Mouse (Mus musculus): Measurements from ENCODE around the gene 4930562C15Rik. TPM values are rescaled to one million over a fixed set of nuclear protein-coding genes. Genes with fewer than 3 reads are reported as not detected.

Gene 4930562C15Rik
- polyA plus RNA-seq, 1 experiment from 2014 or later: 0.44 TPM

DNA sequence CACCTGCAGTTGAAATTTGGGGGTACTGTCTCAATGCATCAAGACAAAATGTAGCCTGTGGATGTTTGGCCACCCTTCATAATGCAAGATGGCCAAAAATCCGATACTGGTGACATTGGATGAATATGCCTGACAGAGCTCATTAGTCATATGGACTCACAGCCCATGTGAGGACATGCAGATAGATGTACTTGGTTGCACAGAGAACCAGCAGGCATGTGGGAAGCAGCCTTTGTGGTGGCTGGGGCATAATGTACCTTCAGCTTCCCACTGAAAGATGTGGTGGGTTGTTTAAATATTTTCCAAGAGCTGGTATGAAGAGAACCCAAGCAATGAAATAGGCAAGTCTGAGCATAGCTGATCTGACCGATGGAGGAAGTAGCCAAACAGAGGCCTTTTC, 1.4 kb upstream of the 4930562C15Rik start:
- no peak overlapping the region for H3K27ac ChIP-seq
- no peaks in the 10 kb centered on the region for H3K9me3 ChIP-seq
- H3K36me3 ChIP-seq: no peaks in the 10 kb centered on the region
- peaks cover 2% of the 10 kb centered on the region; the same call in 1 of the 2 replicates for H3K4me1 ChIP-seq
- 69% methylated on average over 2 of the region's 2 CpGs for WGBS
- no peaks in the 10 kb centered on the region for H3K27me3 ChIP-seq (ENCODE audit: insufficient read depth, poor library complexity, severe bottlenecking)
- no peak overlapping the region for H3K4me3 ChIP-seq
- DNase-seq (ENCODE audit: low spot score): no peak

DNA sequence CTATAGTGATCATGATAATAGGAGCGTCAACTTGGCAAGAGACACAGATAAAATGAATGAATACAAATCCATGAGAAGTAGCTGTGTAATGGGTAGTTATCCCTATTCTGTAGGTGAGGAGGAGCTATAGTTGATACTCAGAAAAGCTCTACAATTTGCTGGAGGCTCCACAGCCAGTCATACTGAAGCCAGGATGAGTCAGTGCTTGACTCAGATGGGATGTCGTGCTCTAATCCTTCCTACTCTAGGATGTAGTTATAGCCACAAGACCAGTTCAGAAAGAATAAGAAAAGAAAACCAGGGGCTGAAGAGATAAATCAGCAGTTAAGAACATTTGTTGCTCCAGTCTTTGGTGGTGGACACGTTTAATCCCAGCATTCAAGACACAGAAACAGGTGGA, 2.4 kb downstream of the 4930562C15Rik start:
- Histone ChIP-seq H3K4me3 (no peak overlapping the region), H3K4me1 (no peaks in the 10 kb centered on the region), H3K27ac (no peak overlapping the region), H3K27me3 (ENCODE audit: insufficient read depth, poor library complexity, severe bottlenecking) (no peaks in the 10 kb centered on the region), H3K9me3 (no peaks in the 10 kb centered on the region), H3K36me3 (no peaks in the 10 kb centered on the region)
- DNase-seq (ENCODE audit: low spot score): no peak
- 68% methylated on average over 3 of the region's 3 CpGs for WGBS

- 75% methylated on average over 3 of the region's 3 CpGs for WGBS
- Histone ChIP-seq H3K9me3 (no peaks in the 10 kb centered on the region), H3K27ac (no peak overlapping the region), H3K36me3 (no peaks in the 10 kb centered on the region), H3K27me3 (ENCODE audit: insufficient read depth, poor library complexity, severe bottlenecking) (no peaks in the 10 kb centered on the region), H3K4me3 (no peak overlapping the region), H3K4me1 (no peaks in the 10 kb centered on the region)
- no peak for DNase-seq (ENCODE audit: low spot score)
Observed at GRCm38 (mm10) chr16:4839552-4839951, 4.3 kb downstream of the 4930562C15Rik start.

- Histone ChIP-seq H3K27ac (no peak overlapping the region), H3K4me3 (no peak overlapping the region)
- 77% methylated on average over 8 of the region's 8 CpGs for WGBS
Observed at GRCm38 (mm10) chr16:4840231-4840630, 5.0 kb downstream of the 4930562C15Rik start.

GRCm38 (mm10) chr16:4847041-4847440, 11.8 kb downstream of the 4930562C15Rik start:
- DNase-seq (ENCODE audit: low spot score): no peak
- Histone ChIP-seq H3K36me3 (no peaks in the 10 kb centered on the region), H3K27ac (no peak overlapping the region), H3K4me1 (no peaks in the 10 kb centered on the region), H3K9me3 (no peaks in the 10 kb centered on the region), H3K27me3 (ENCODE audit: insufficient read depth, poor library complexity, severe bottlenecking) (no peaks in the 10 kb centered on the region; the same call in 1 of the 2 replicates), H3K4me3 (no peak overlapping the region)
- 65% methylated on average over 3 of the region's 3 CpGs for WGBS

More at GRCm38 (mm10) chr16:4840231-4840630, 5.0 kb downstream of the 4930562C15Rik start:
- no peaks in the 10 kb centered on the region for H3K36me3 ChIP-seq
- no peak for DNase-seq (ENCODE audit: low spot score)
- H3K27me3 ChIP-seq (ENCODE audit: insufficient read depth, poor library complexity, severe bottlenecking): no peaks in the 10 kb centered on the region
- no peaks in the 10 kb centered on the region for H3K9me3 ChIP-seq
- H3K4me1 ChIP-seq: no peaks in the 10 kb centered on the region

DNA sequence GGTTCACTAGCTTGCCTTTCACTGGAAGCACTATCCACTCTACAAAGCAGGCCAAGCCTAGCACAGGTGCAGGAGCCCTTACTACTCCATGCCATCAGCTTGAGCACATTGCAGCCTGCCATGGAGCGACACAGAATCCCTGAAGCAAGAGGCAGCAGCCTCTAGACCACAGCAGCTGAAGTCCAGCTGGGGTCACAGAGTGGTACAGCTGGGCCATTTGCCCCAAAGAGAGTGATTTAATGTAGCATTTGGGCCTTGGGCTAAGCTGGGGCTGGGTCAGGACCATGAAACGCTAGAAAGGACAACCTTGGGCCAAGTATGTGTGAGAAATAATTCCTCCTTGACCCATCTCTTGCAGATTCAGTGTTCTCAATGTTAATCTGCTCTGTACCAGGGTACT, 12.9 kb downstream of the 4930562C15Rik start:
- DNase-seq (ENCODE audit: low spot score): no peak
- 79% methylated on average over 2 of the region's 2 CpGs for WGBS
- no peak overlapping the region for H3K27ac ChIP-seq
- H3K4me1 ChIP-seq: no peaks in the 10 kb centered on the region
- no peaks in the 10 kb centered on the region for H3K9me3 ChIP-seq
- H3K36me3 ChIP-seq: no peaks in the 10 kb centered on the region
- H3K27me3 ChIP-seq (ENCODE audit: insufficient read depth, poor library complexity, severe bottlenecking): no peaks in the 10 kb centered on the region; the same call in 1 of the 2 replicates
- no peak overlapping the region for H3K4me3 ChIP-seq

- H3K4me3 ChIP-seq: no peak overlapping the region
- 73% methylated on average over 7 of the region's 7 CpGs for WGBS
- DNase-seq (ENCODE audit: low spot score): no peak
Observed at GRCm38 (mm10) chr16:4850361-4850760, 15.1 kb downstream of the 4930562C15Rik start.

GRCm38 (mm10) chr16:4850938-4851628, 15.9 kb downstream of the 4930562C15Rik start:
- H3K36me3 ChIP-seq: no peaks in the 10 kb centered on the region
- no peak overlapping the region for H3K27ac ChIP-seq
- H3K4me1 ChIP-seq: peaks cover 5% of the 10 kb centered on the region; the same call in 1 of the 2 replicates
- no peak for DNase-seq (ENCODE audit: low spot score)
- no peaks in the 10 kb centered on the region for H3K9me3 ChIP-seq
- H3K27me3 ChIP-seq (ENCODE audit: insufficient read depth, poor library complexity, severe bottlenecking): no peaks in the 10 kb centered on the region; the same call in 1 of the 2 replicates
- no peak overlapping the region for H3K4me3 ChIP-seq
- 62% methylated on average over 5 of the region's 5 CpGs for WGBS

More at GRCm38 (mm10) chr16:4850361-4850760, 15.1 kb downstream of the 4930562C15Rik start:
- no peaks in the 10 kb centered on the region for H3K9me3 ChIP-seq
- peaks cover 5% of the 10 kb centered on the region; the same call in 1 of the 2 replicates for H3K4me1 ChIP-seq
- no peaks in the 10 kb centered on the region for H3K36me3 ChIP-seq
- H3K27me3 ChIP-seq (ENCODE audit: insufficient read depth, poor library complexity, severe bottlenecking): no peaks in the 10 kb centered on the region; the same call in 1 of the 2 replicates
- H3K27ac ChIP-seq: no peak overlapping the region

- no peak overlapping the region for H3K27ac ChIP-seq
- H3K4me3 ChIP-seq: no peak overlapping the region
- DNase-seq (ENCODE audit: low spot score): no peak
- H3K36me3 ChIP-seq: no peaks in the 10 kb centered on the region
- H3K27me3 ChIP-seq (ENCODE audit: insufficient read depth, poor library complexity, severe bottlenecking): no peaks in the 10 kb centered on the region
- no peaks in the 10 kb centered on the region for H3K9me3 ChIP-seq
- peaks cover 5% of the 10 kb centered on the region; the same call in 1 of the 2 replicates for H3K4me1 ChIP-seq
- 36% methylated on average over 5 of the region's 5 CpGs for WGBS
Observed at GRCm38 (mm10) chr16:4855046-4855650, 19.9 kb downstream of the 4930562C15Rik start.

DNA sequence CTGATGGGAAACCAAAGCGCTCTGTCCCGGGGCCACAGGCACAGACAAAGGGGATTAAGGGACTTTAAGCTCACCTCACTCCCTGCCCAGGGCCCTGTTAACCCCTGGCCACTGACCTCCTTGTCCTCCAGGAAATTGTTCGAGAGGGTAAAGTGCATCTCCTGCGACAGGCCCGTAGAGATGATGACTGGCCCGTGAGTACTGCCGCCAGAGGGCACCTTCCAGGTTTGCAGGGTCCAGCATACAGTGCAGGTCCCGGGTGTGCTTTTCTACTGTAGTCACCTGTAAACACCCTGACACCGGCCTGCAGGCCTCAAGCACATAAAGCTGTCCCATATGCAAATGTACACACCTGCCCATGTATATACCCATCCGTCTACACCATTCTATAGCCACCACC, 26.2 kb downstream of the 4930562C15Rik start:
- H3K27ac ChIP-seq: no peak overlapping the region; the same call in 1 of the 2 replicates
- DNase-seq (ENCODE audit: low spot score): no peak
- 50% methylated on average over 10 of the region's 10 CpGs for WGBS

GRCm38 (mm10) chr16:4862863-4863483, 27.8 kb downstream of the 4930562C15Rik start:
- Histone ChIP-seq H3K9me3 (no peaks in the 10 kb centered on the region), H3K27ac (no peak overlapping the region), H3K36me3 (no peaks in the 10 kb centered on the region), H3K27me3 (ENCODE audit: insufficient read depth, poor library complexity, severe bottlenecking) (0 out of 2 replicates have a peak, but pooled peaks cover 6% of the 10 kb centered on the region), H3K4me1 (peaks cover 22% of the 10 kb centered on the region), H3K4me3 (no peak overlapping the region)
- 40% methylated on average over 9 of the region's 9 CpGs for WGBS
- peak; percentile 91 for DNase-seq (ENCODE audit: low spot score)

More for the DNA sequence above, 26.2 kb downstream of the 4930562C15Rik start:
- Histone ChIP-seq H3K4me3 (no peak overlapping the region), H3K9me3 (no peaks in the 10 kb centered on the region), H3K4me1 (peaks cover 22% of the 10 kb centered on the region), H3K27me3 (ENCODE audit: insufficient read depth, poor library complexity, severe bottlenecking) (0 out of 2 replicates have a peak, but pooled peaks cover 6% of the 10 kb centered on the region), H3K36me3 (no peaks in the 10 kb centered on the region)

DNA sequence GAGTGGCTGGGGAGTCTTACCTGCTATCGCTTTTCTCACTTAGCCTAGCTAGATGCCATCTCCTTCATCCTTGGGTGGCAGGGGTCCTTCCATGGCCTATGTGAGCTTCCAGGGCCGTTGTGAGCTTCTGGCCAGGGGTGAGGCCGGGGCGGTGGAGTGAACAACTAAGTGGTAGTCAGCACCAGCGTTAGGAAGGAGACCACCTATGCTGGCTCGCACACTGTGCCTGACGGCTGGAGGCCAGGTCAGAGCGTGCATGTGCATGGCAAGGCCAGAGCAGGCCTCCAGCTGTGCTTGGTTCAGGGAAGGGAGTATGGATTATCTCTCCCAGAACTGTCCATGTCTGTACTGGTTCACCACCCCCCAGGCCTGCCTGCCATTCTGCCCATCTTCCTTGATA, 28.5 kb downstream of the 4930562C15Rik start:
- H3K9me3 ChIP-seq: no peaks in the 10 kb centered on the region
- no peaks in the 10 kb centered on the region for H3K36me3 ChIP-seq
- no peak for DNase-seq (ENCODE audit: low spot score)
- H3K4me3 ChIP-seq: no peak overlapping the region
- 77% methylated on average over 8 of the region's 8 CpGs for WGBS
- H3K4me1 ChIP-seq: peaks cover 22% of the 10 kb centered on the region
- H3K27ac ChIP-seq: 0 out of 2 replicates have a peak overlapping the region, but pooled peaks have one; percentile 24
- H3K27me3 ChIP-seq (ENCODE audit: insufficient read depth, poor library complexity, severe bottlenecking): 0 out of 2 replicates have a peak, but pooled peaks cover 6% of the 10 kb centered on the region

All from heart, embryonic 10.5 days (tissue).